9 mouse cellular contexts compared by ENCODE assay signal in the genomic region with DNA sequence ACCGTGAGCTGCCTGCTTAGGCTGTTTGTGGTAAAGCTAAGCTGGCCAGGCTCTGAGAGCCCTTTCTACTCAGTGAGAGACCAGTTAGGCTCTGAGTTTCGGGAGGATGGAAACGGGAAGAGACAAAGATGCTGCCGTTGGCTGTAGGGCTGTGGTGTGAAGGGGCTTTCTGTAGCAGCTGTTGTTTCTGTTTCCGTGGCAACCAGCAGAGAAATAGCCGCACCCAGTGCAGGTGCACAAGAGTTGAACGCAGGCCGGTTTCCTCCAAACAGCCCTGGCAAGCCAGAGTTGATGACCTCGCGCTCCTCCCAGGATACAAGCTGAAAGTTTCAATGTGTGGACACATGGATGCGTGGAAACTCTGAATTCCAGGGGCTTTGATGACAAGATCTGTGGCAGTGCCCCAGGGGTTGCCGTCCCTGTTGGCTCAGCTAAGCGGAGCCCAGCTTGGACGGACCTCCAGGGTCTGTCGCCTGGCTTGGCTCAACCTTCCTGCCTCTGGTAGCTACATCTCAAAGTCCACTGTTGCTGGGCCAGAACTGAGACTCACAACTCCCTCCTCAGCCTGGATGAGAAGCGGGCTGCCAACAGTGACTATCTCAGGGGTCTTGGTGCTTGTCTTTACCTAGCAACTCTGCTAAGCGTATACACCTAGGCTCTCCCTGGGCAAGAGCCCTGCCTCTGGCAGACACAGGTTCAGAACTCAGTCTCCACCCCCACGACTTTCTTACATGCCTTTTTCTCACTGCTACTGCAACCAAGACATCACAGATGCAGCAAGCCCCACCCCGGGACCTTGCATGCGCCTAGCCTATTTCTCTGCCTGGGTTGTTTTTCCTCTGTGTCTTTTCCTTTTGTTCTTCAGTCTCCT.
A peak's percentile ranks its signal among the peaks of the same experiment; 100 is the strongest.
DNase-seq lines count a peak whose midpoint lies in the region; ATAC-seq lines count a peak whose summit lies in the region.
"Had no signal": no experiment of that assay in that cellular context is flagged by ENCODE, and none has a peak within 500 bp of the region (broad histone marks: within the 10 kb centered on the region; RNA-seq: fewer than 3 reads in every experiment).

No protein-coding gene starts in this region.

- H3K9me3 ChIP-seq in heart, embryonic 15.5 days (replicated peaks): no peaks in the 10 kb centered on the region

- H3K27ac ChIP-seq in heart, embryonic 15.5 days: peak overlapping the region; percentile 54

- 51% methylated on average over 20 of the region's 20 CpGs for WGBS in heart, embryonic 15.5 days

- no peak overlapping the region for H3K9ac ChIP-seq in heart, embryonic 15.5 days

- H3K4me3 ChIP-seq in heart, embryonic 15.5 days: no peak overlapping the region
- H3K4me3 ChIP-seq: erythroblast, embryonic 14.5 days had no signal

- H3K4me1 ChIP-seq in heart, embryonic 15.5 days (replicated peaks): peaks cover 26% of the 10 kb centered on the region

- H3K4me2 ChIP-seq in heart, embryonic 15.5 days: no peak overlapping the region

- DNase-seq in adrenal gland, postnatal 14 days: peak; percentile 35
- DNase-seq in adrenal gland, adult 8-10 months: no peak
- peak; percentile 28 for DNase-seq in embryo, embryonic 9.5 days (ENCODE audit: extremely low spot score)
- peak; percentile 33 for DNase-seq in kidney, postnatal 14 days
- DNase-seq in monocyte, adult 2 months (ENCODE audit: low read depth in 1 of 2, low spot score in 2 of 2): peak; percentile 73 to 79
- DNase-seq in thymus, adult 18-20 months: peak; percentile 83 to 92
- DNase-seq in right cerebral cortex, postnatal 25 days: no peak

- peak; percentile 21; the same call in 1 of the 2 replicates for ATAC-seq in heart, embryonic 15.5 days (replicated peaks; ENCODE audit: insufficient number of reproducible peaks, insufficient read depth, low FRiP score, low read depth)

- no peaks in the 10 kb centered on the region for H3K27me3 ChIP-seq in heart, embryonic 15.5 days

- no peaks in the 10 kb centered on the region for H3K36me3 ChIP-seq in heart, embryonic 15.5 days

Comparison
In these comparisons a context has a peak if more than half of its experiments do, and no peak if none do; other contexts are left out.
1. DNase-seq: peak in adrenal gland, postnatal 14 days (single experiment), embryo, embryonic 9.5 days (single experiment), kidney, postnatal 14 days (single experiment), monocyte, adult 2 months (2 of 2) and thymus, adult 18-20 months (2 of 2); none in adrenal gland, adult 8-10 months (single experiment) and right cerebral cortex, postnatal 25 days (single experiment).